Mouse (Mus musculus) erythroblast, embryonic 14.5 days (primary cell): ENCODE results near the gene Gtf2a1l. TPM values are rescaled to one million over a fixed set of nuclear protein-coding genes. Genes with fewer than 3 reads are reported as not detected.

Experiments used
- H3K27me3 ChIP-seq: 2 replicates; pipeline ENCODE4 v1.6.1; 2012; ENCODE audit warnings: inconsistent platforms; ENCODE audit not compliant: control insufficient read depth
- H3K36me3 ChIP-seq: 2 replicates; pipeline ENCODE4 v1.6.1; 2012; ENCODE audit warnings: mild to moderate bottlenecking, inconsistent platforms; ENCODE audit not compliant: control insufficient read depth
- H3K4me1 ChIP-seq: 2 replicates; pipeline ENCODE4 v1.6.1; 2012; ENCODE audit warnings: inconsistent platforms; ENCODE audit not compliant: control insufficient read depth
- H3K4me3 ChIP-seq: replicated peaks from 2 replicates; pipeline ENCODE3; 2012; ENCODE audit warnings: moderate library complexity, mild to moderate bottlenecking, inconsistent platforms
- H3K9me3 ChIP-seq: 2 replicates; pipeline ENCODE4 v1.6.1; 2012; ENCODE audit warnings: low read length, inconsistent platforms, mixed read lengths; ENCODE audit not compliant: control insufficient read depth
- GATA1 ChIP-seq: IDR thresholded peaks from 2 replicates; pipeline ENCODE4 v1.6.1; 2012; ENCODE audit warnings: low read length, inconsistent platforms, mixed read lengths
- TAL1 ChIP-seq: IDR thresholded peaks from 3 replicates; pipeline ENCODE4 v1.6.1; 2012; ENCODE audit warnings: low read length, inconsistent platforms, mixed read lengths
- polyA plus RNA-seq: library from polyadenylated mRNA; stranded (reverse); fragments of >175 nt; gene quantifications from 2 replicates; pipeline ENCODE4 v1.2.3, GENCODE M21; 2012

The Gtf2a1l gene
- polyA plus RNA-seq, 1 experiment, result not detected

- Histone ChIP-seq H3K4me1 (no peaks in the 10 kb centered on the region), H3K9me3 (no peaks in the 10 kb centered on the region), H3K36me3 (no peaks in the 10 kb centered on the region), H3K4me3 (no peak overlapping the region), H3K27me3 (no peaks in the 10 kb centered on the region)
- no peak for TF ChIP-seq GATA1
- no peak for TF ChIP-seq TAL1
Observed at GRCm38 (mm10) chr17:88753472-88753857, 85.0 kb downstream of the Gtf2a1l start.

DNA sequence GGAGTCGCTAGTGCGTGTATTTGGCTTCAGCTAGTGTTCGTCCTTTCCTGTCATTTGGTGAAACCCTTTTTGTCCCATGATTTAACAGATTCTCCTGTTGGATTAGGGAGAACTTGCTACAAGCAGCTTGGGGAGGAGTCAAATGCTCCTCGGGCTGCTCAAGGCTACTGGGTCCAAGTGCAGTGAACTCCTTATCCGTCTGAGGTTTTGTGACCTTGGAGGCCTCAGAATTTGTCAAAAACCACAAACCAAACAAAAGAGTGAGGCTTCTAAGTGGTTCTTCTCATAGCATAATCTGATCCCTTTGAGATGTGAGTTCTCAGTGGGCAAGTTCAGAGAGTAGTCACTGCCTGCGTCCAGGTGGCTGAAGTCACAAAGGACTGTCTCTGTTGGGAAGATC, 87.3 kb downstream of the Gtf2a1l start:
- no peaks in the 10 kb centered on the region for H3K27me3 ChIP-seq
- no peak for TF ChIP-seq GATA1
- no peak for TF ChIP-seq TAL1
- no peaks in the 10 kb centered on the region for H3K9me3 ChIP-seq
- H3K4me1 ChIP-seq, result no peaks in the 10 kb centered on the region
- no peak overlapping the region for H3K4me3 ChIP-seq
- H3K36me3 ChIP-seq, result no peaks in the 10 kb centered on the region

GRCm38 (mm10) chr17:88758003-88758437, 89.6 kb downstream of the Gtf2a1l start:
- TF ChIP-seq TAL1, result no peak

GRCm38 (mm10) chr17:88763396-88764135, 95.1 kb downstream of the Gtf2a1l start:
- TF ChIP-seq GATA1, result no peak
- TF ChIP-seq TAL1, result no peak
- Histone ChIP-seq H3K9me3 (peaks cover 2% of the 10 kb centered on the region; the same call in 1 of the 2 replicates), H3K4me1 (no peaks in the 10 kb centered on the region), H3K36me3 (no peaks in the 10 kb centered on the region), H3K27me3 (no peaks in the 10 kb centered on the region), H3K4me3 (no peak overlapping the region)

More at GRCm38 (mm10) chr17:88758003-88758437, 89.6 kb downstream of the Gtf2a1l start:
- H3K27me3 ChIP-seq, result no peaks in the 10 kb centered on the region
- H3K9me3 ChIP-seq, result no peaks in the 10 kb centered on the region; the same call in 1 of the 2 replicates
- no peak overlapping the region for H3K4me3 ChIP-seq
- H3K4me1 ChIP-seq, result no peaks in the 10 kb centered on the region
- no peaks in the 10 kb centered on the region for H3K36me3 ChIP-seq

GRCm38 (mm10) chr17:88764136-88764485, 95.7 kb downstream of the Gtf2a1l start:
- Histone ChIP-seq H3K9me3 (peaks cover 2% of the 10 kb centered on the region; the same call in 1 of the 2 replicates), H3K36me3 (no peaks in the 10 kb centered on the region), H3K4me3 (no peak overlapping the region), H3K4me1 (no peaks in the 10 kb centered on the region), H3K27me3 (no peaks in the 10 kb centered on the region)
- no peak for TF ChIP-seq TAL1
- no peak for TF ChIP-seq GATA1

Other genes starting within 250 kb of the Gtf2a1l start
- 0.42 and 0.50 TPM in 2 replicates for gene Foxn2, start 227.9 kb upstream of the Gtf2a1l start, polyA plus RNA-seq
- gene Ppp1r21, start 138.5 kb upstream of the Gtf2a1l start, polyA plus RNA-seq, result 0.12 and 0.13 TPM in 2 replicates
- gene Ston1, start 71.0 kb upstream of the Gtf2a1l start, polyA plus RNA-seq, result not detected in 2 replicates
- 0.01 TPM in 1 of 2 replicates, not detected in the other for gene Lhcgr, start 123.3 kb downstream of the Gtf2a1l start, polyA plus RNA-seq